Mouse (Mus musculus) embryonic fibroblast, embryonic 13.5 days (primary cell): ENCODE measurements around the gene Slc25a33. TPM values are rescaled to one million over a fixed set of nuclear protein-coding genes. Genes with fewer than 3 reads are reported as not detected.

Experiments used
- H3K27ac ChIP-seq: 2 replicates; pipeline ENCODE4 v1.5.1; 2012; ENCODE audit warnings: low read length, control low read depth, inconsistent platforms; ENCODE audit not compliant: insufficient read depth
- H3K4me1 ChIP-seq: 2 replicates; pipeline ENCODE4 v1.6.1; 2011; ENCODE audit warnings: low read length; ENCODE audit not compliant: control insufficient read depth, insufficient read depth
- H3K4me3 ChIP-seq: 2 replicates; pipeline ENCODE4 v1.5.1; 2011; ENCODE audit warnings: mild to moderate bottlenecking, control low read depth, low read length; ENCODE audit not compliant: insufficient read depth
- CTCF ChIP-seq: IDR thresholded peaks from 2 replicates; pipeline ENCODE4 v1.5.1; 2011; ENCODE audit warnings: mild to moderate bottlenecking, control low read depth, low read length, moderate library complexity, borderline replicate concordance; ENCODE audit not compliant: insufficient read depth
- POLR2A ChIP-seq: IDR thresholded peaks from 2 replicates; pipeline ENCODE4 v1.6.1; 2011; ENCODE audit warnings: low read depth, mild to moderate bottlenecking, control low read depth, low read length, moderate library complexity
- polyA plus RNA-seq: library from polyadenylated mRNA; stranded (reverse); fragments of >200 nt; gene quantifications from 2 replicates; pipeline ENCODE4 v1.2.4, GENCODE M21; 2011; ENCODE audit warnings: low read depth; ENCODE audit not compliant: missing spikeins, insufficient read length

Slc25a33 gene
- polyA plus RNA-seq, 1 experiment: 5.7 TPM

GRCm38 (mm10) chr4:149698197-149698821 lies 75.8 kb downstream of the Slc25a33 start:
- Histone ChIP-seq H3K27ac (no peak overlapping the region), H3K4me1 (no peaks in the 10 kb centered on the region), H3K4me3 (peak overlapping the region; percentile 49)
- peak; percentile 74 for TF ChIP-seq CTCF
- TF ChIP-seq POLR2A: no peak

GRCm38 (mm10) chr4:149697506-149698196 lies 76.4 kb downstream of the Slc25a33 start:
- H3K4me1 ChIP-seq: no peaks in the 10 kb centered on the region
- peak overlapping the region; percentile 49 for H3K4me3 ChIP-seq
- H3K27ac ChIP-seq: no peak overlapping the region
- no peak for TF ChIP-seq CTCF
- TF ChIP-seq POLR2A: no peak

- TF ChIP-seq CTCF: no peak
- TF ChIP-seq POLR2A: no peak
- H3K4me3 ChIP-seq: no peak overlapping the region
- no peaks in the 10 kb centered on the region for H3K4me1 ChIP-seq
- no peak overlapping the region for H3K27ac ChIP-seq
Observed at GRCm38 (mm10) chr4:149696189-149696971, 77.7 kb downstream of the Slc25a33 start.

Other genes with a start within 250 kb of the Slc25a33 start
- 52.0 and 53.6 TPM in 2 replicates for gene Clstn1, start 187.8 kb downstream of the Slc25a33 start, polyA plus RNA-seq
- gene Pik3cd, start 71.7 kb downstream of the Slc25a33 start, polyA plus RNA-seq: 3.6 and 4.3 TPM in 2 replicates
- 14.6 and 19.6 TPM in 2 replicates for gene Tmem201, start 36.2 kb downstream of the Slc25a33 start, polyA plus RNA-seq
- gene Spsb1, start 180.8 kb upstream of the Slc25a33 start, polyA plus RNA-seq: 36.4 and 40.9 TPM in 2 replicates
- gene H6pd, start 234.7 kb upstream of the Slc25a33 start, polyA plus RNA-seq: 59.2 and 64.8 TPM in 2 replicates